Mouse (Mus musculus) lung, postnatal 0 days (tissue): ENCODE results near the gene Thrb.

Experiments used
- CTCF ChIP-seq: IDR thresholded peaks from 2 replicates; pipeline ENCODE4 v1.5.1; 2016; ENCODE audit warnings: antibody characterized with exemption, mild to moderate bottlenecking
- EP300 ChIP-seq: IDR thresholded peaks from 2 replicates; pipeline ENCODE4 v1.6.1; 2016; ENCODE audit warnings: antibody characterized with exemption, mild to moderate bottlenecking, control low read depth

GRCm38 (mm10) chr14:17675214-17675613 is 15.2 kb downstream of the Thrb start:
- TF ChIP-seq CTCF (no peak), EP300 (no peak)
